Mouse (Mus musculus) limb, embryonic 13.5 days (tissue): Measurements from ENCODE around the gene Prlhr. TPM values are rescaled to one million over a fixed set of nuclear protein-coding genes. Genes with fewer than 3 reads are reported as not detected.

Experiments used
- ATAC-seq: fragments of 200-750 bp; cut with Nextera tagmentation; 2 replicates; pipeline ENCODE4 v1.8.0; 2017; ENCODE audit warnings: low read depth, moderate number of reproducible peaks, moderate TSS enrichment; ENCODE audit not compliant: low FRiP score
- H3K27ac ChIP-seq: fragments of 300-500 bp; sonication (generic); 2 replicates; pipeline ENCODE4 v1.5.1; 2015; ENCODE audit warnings: inconsistent platforms, mild to moderate bottlenecking, moderate library complexity
- H3K27me3 ChIP-seq: fragments of 300-500 bp; sonication (generic); 2 replicates; pipeline ENCODE4 v1.6.1; 2015; ENCODE audit warnings: mild to moderate bottlenecking, inconsistent platforms
- H3K36me3 ChIP-seq: fragments of 300-500 bp; sonication (generic); 2 replicates; pipeline ENCODE4 v1.6.1; 2015; ENCODE audit warnings: inconsistent platforms, mild to moderate bottlenecking, moderate library complexity
- H3K4me1 ChIP-seq: fragments of 300-500 bp; sonication (generic); 2 replicates; pipeline ENCODE4 v1.6.1; 2015; ENCODE audit warnings: inconsistent platforms
- H3K4me2 ChIP-seq: fragments of 300-500 bp; sonication (generic); replicated peaks from 2 replicates; pipeline ENCODE4 v1.6.1; 2015; ENCODE audit warnings: inconsistent platforms, mild to moderate bottlenecking, moderate library complexity
- H3K4me3 ChIP-seq: fragments of 300-500 bp; sonication (generic); 2 replicates; pipeline ENCODE4 v1.5.1; 2015; ENCODE audit warnings: moderate library complexity, mild to moderate bottlenecking, inconsistent platforms
- H3K9ac ChIP-seq: fragments of 300-500 bp; sonication (generic); 2 replicates; pipeline ENCODE4 v1.6.1; 2015; ENCODE audit warnings: mild to moderate bottlenecking, inconsistent platforms
- H3K9me3 ChIP-seq: fragments of 300-500 bp; sonication (generic); 2 replicates; pipeline ENCODE4 v1.6.1; 2016; ENCODE audit warnings: inconsistent platforms
- WGBS: fragments of 180-500 bp; shearing (Covaris S2); methylation state at CpG from one replicate; pipeline ENCODE4 v1.1.7; 2015; 5-methylcytosine and 5-hydroxymethylcytosine counted together
- polyA plus RNA-seq: library from polyadenylated mRNA; unstranded; fragments of >200 nt; fragmentation: Nextera tagmentation; extraction: Ambion mirVana; gene quantifications from 2 replicates; pipeline ENCODE4 v1.2.1, GENCODE M21; 2015

Gene Prlhr
- polyA plus RNA-seq, result not detected in 2 replicates

DNA sequence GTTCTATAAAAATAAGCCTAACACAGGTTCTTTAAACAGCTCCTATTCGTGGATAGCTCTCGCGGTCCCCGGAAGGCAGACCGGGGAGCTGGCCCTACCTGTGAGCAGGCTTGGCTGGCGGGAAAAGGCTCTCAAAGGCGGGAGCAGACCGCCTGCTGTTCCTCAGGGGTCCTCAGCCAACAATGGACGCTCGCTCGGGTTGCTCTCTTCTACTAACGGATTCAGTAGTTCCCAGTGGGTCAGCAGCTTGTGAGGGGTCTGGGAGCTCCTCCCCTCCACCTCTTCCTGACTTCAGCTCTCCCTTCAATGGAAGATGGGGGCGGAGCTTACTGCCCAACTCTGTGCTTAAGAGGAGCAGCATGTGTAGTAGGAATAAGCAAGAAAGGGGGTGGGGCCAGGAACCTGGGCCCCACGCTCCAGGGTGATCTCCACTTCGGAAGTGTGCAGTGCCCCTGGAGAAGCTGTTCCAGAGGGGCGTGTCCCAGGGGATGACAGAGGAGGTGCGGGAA is at the start of gene Prlhr:
Gene Prlhr, minus strand, starts transcription at position 51 of the 509 bp plus-strand sequence.
- H3K9ac ChIP-seq, result no peak within 1 kb of the TSS
- no peak within 1 kb of the TSS for H3K27ac ChIP-seq
- peak within 1 kb of the TSS; percentile 60 for H3K4me2 ChIP-seq
- H3K4me3 ChIP-seq, result peak within 1 kb of the TSS; percentile 33
- ATAC-seq, result peak; percentile 48; the same call in 1 of the 2 replicates
- WGBS, result 8% methylated on average over 17 of the region's 17 CpGs
- H3K36me3 ChIP-seq, result no peaks in the 10 kb centered on the region
- peaks cover 21% of the 10 kb centered on the region for H3K4me1 ChIP-seq
- H3K27me3 ChIP-seq, result peaks cover 43% of the 10 kb centered on the region
- no peaks in the 10 kb centered on the region for H3K9me3 ChIP-seq

GRCm38 (mm10) chr19:60515064-60515463 is 47.0 kb upstream of the Prlhr start:
- 55% methylated on average over 2 of the region's 2 CpGs for WGBS
- no peaks in the 10 kb centered on the region for H3K27me3 ChIP-seq
- H3K4me2 ChIP-seq, result no peak overlapping the region
- ATAC-seq, result no peak
- no peaks in the 10 kb centered on the region for H3K9me3 ChIP-seq
- H3K27ac ChIP-seq, result no peak overlapping the region
- H3K36me3 ChIP-seq, result no peaks in the 10 kb centered on the region
- no peak overlapping the region for H3K9ac ChIP-seq
- H3K4me1 ChIP-seq, result no peaks in the 10 kb centered on the region
- H3K4me3 ChIP-seq, result no peak overlapping the region

DNA sequence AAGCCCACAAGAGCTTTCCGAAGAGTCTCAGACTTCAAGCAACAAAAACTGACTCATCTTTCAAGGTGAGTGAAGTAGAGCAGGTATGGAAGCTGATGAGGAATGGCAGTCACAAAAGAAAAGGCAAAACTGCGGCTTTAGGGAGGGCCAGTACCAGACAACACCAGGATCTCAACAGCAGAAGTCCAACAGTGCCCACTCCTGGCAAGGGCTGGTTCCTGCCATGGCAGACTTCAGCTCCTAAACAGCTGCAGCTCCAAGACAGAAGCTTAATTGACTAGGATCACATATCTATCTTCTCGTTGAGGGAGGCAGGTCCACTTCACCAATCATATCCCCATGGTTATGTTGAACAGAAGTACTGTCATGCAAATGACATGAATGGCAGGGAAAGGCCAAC is 45.3 kb upstream of the Prlhr start:
- Histone ChIP-seq H3K36me3 (no peaks in the 10 kb centered on the region), H3K27me3 (no peaks in the 10 kb centered on the region)

DNA sequence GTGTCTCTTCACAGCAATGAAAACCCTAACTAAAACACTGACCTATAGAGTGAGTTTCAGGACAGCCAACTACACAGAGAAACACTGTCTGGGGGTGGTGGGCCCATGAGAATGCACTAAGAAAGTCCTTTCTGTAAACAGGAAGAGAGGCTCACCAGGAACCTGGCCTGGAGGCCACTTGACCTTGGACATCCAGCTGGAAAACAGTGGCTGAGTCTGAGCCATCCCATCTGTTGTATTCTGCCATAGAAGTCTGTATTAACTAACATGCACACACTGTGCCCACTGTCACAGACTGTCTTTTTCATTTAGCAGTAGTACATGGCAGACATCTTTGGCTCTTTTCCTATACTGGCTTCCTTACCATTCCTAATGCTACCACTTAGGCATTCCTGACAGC is 32.1 kb upstream of the Prlhr start:
- Histone ChIP-seq H3K9ac (no peak overlapping the region), H3K4me2 (no peak overlapping the region), H3K4me3 (no peak overlapping the region), H3K36me3 (no peaks in the 10 kb centered on the region), H3K9me3 (no peaks in the 10 kb centered on the region), H3K27ac (no peak overlapping the region), H3K4me1 (no peaks in the 10 kb centered on the region), H3K27me3 (no peaks in the 10 kb centered on the region; the same call in 1 of the 2 replicates)
- ATAC-seq, result no peak

More for the DNA sequence above, 45.3 kb upstream of the Prlhr start:
- 70% methylated on average over 3 of the region's 3 CpGs for WGBS
- no peak for ATAC-seq
- Histone ChIP-seq H3K9ac (no peak overlapping the region), H3K27ac (no peak overlapping the region), H3K4me3 (no peak overlapping the region), H3K4me1 (no peaks in the 10 kb centered on the region), H3K9me3 (no peaks in the 10 kb centered on the region), H3K4me2 (no peak overlapping the region)

DNA sequence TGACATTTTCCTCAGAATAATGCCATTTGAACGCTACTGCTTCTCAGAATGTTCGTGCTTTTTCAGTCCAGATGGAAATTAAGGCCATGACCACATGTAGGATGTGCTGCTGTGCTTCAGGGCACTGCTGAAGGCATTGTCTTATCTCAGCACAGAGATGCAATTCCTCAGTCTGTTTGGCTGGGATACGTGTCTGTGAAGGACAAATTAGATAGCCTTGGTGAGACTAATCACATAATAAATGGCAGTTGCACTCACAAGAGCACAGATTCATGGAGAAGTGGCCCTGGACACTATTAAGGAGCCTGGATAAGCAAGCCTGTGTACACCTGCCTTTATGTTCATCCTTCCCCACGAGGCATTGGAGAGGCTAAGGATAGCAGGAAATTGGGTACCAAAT is 29.1 kb upstream of the Prlhr start:
- H3K27me3 ChIP-seq, result no peaks in the 10 kb centered on the region; the same call in 1 of the 2 replicates
- WGBS, result 71% methylated on average over 4 of the region's 4 CpGs
- no peak overlapping the region for H3K4me3 ChIP-seq

GRCm38 (mm10) chr19:60495772-60496171 is 27.7 kb upstream of the Prlhr start:
- no peak for ATAC-seq
- Histone ChIP-seq H3K4me2 (no peak overlapping the region), H3K4me3 (no peak overlapping the region), H3K9ac (no peak overlapping the region), H3K27ac (no peak overlapping the region), H3K36me3 (no peaks in the 10 kb centered on the region), H3K9me3 (no peaks in the 10 kb centered on the region), H3K27me3 (no peaks in the 10 kb centered on the region; the same call in 1 of the 2 replicates), H3K4me1 (no peaks in the 10 kb centered on the region)
- WGBS, result 54% methylated on average over 3 of the region's 3 CpGs

More for the DNA sequence above, 29.1 kb upstream of the Prlhr start:
- Histone ChIP-seq H3K36me3 (no peaks in the 10 kb centered on the region), H3K4me2 (no peak overlapping the region), H3K9ac (no peak overlapping the region), H3K27ac (no peak overlapping the region), H3K9me3 (no peaks in the 10 kb centered on the region), H3K4me1 (no peaks in the 10 kb centered on the region)
- ATAC-seq, result no peak

DNA sequence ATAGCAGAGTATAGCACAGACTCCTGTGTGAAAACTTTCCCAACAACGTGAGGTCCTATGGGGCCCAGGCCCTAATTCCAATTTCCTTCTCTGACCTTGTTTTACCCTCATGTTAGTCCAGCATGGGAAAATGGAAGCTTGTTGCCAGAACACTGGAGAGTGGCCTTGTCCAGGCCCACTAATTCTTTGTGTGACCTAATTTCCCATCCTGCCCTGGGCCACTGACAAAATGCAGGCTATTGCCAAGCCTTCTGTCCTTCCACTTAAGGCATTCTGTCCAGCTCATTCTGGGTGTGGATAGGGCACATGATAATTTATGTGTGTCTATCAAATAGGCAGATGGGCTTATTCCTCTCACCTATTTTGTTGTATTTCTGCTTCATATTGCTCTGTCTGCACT is 21.5 kb upstream of the Prlhr start:
- no peaks in the 10 kb centered on the region for H3K27me3 ChIP-seq
- H3K9me3 ChIP-seq, result no peaks in the 10 kb centered on the region
- no peak overlapping the region for H3K4me3 ChIP-seq
- H3K4me1 ChIP-seq, result no peaks in the 10 kb centered on the region
- no peaks in the 10 kb centered on the region for H3K36me3 ChIP-seq
- no peak for ATAC-seq
- H3K4me2 ChIP-seq, result no peak overlapping the region
- WGBS, result 76% methylated on average over 1 of the region's 1 CpGs
- no peak overlapping the region for H3K27ac ChIP-seq
- no peak overlapping the region for H3K9ac ChIP-seq

- Histone ChIP-seq H3K9ac (no peak overlapping the region), H3K27me3 (no peaks in the 10 kb centered on the region), H3K4me1 (no peaks in the 10 kb centered on the region), H3K36me3 (no peaks in the 10 kb centered on the region), H3K4me3 (no peak overlapping the region), H3K4me2 (no peak overlapping the region), H3K27ac (no peak overlapping the region), H3K9me3 (no peaks in the 10 kb centered on the region)
- no peak for ATAC-seq
Measured at GRCm38 (mm10) chr19:60485261-60485660, 17.2 kb upstream of the Prlhr start.

- Histone ChIP-seq H3K9me3 (no peaks in the 10 kb centered on the region), H3K27me3 (0 out of 2 replicates have a peak, but pooled peaks cover 2% of the 10 kb centered on the region), H3K36me3 (no peaks in the 10 kb centered on the region), H3K9ac (no peak overlapping the region), H3K4me1 (no peaks in the 10 kb centered on the region), H3K4me3 (no peak overlapping the region), H3K4me2 (no peak overlapping the region), H3K27ac (no peak overlapping the region)
- 49% methylated on average over 1 of the region's 1 CpGs for WGBS
- ATAC-seq, result no peak
Measured at GRCm38 (mm10) chr19:60478859-60479258, 10.8 kb upstream of the Prlhr start.

DNA sequence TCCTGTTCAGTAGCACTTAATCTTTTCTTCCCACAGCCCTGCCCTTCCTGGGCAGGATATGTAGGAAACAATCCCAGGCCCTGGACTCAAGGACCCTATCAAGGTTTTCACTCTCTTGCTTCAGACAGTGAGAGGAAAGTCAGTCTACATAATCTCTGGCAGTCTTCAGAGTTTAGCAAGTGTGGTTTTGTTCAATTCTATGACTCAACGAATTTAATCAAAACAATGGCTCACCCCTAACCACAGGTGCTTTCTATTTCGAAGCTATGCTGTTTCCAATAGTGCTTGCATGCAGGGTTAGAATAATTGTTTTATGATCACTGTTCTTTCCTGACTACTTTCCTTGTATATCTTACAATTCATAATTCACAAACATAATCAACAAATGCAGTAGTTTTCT is 9.7 kb upstream of the Prlhr start:
- Histone ChIP-seq H3K27ac (no peak overlapping the region), H3K36me3 (no peaks in the 10 kb centered on the region), H3K4me2 (no peak overlapping the region), H3K27me3 (0 out of 2 replicates have a peak, but pooled peaks cover 2% of the 10 kb centered on the region), H3K4me1 (no peaks in the 10 kb centered on the region), H3K9me3 (no peaks in the 10 kb centered on the region), H3K9ac (no peak overlapping the region), H3K4me3 (no peak overlapping the region)
- no peak for ATAC-seq
- WGBS, result 49% methylated on average over 2 of the region's 2 CpGs

DNA sequence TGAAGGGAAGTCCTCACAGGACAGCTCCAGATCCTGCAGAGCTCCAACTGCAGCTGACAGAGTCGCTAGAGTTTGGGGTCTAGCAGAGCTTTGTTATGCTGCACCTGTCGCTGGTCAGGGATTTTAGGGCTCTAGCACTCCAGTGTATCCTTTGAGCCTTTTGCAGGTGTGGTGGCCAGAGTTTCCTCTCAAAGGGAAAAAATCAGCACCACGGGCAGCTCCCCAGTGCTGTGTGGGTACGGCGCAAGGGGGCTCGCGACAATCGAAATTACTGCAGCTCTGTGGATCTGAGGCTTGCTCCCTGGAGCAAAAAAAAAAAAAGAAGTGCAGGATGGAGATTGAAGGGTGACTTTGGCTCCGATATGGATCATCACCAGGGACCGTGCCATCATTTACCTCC is 742 bp upstream of the Prlhr start:
- H3K36me3 ChIP-seq, result no peaks in the 10 kb centered on the region
- no peak overlapping the region for H3K27ac ChIP-seq
- H3K27me3 ChIP-seq, result peaks cover 43% of the 10 kb centered on the region
- no peak overlapping the region for H3K4me2 ChIP-seq
- no peak overlapping the region for H3K9ac ChIP-seq
- WGBS, result 1% methylated on average over 10 of the region's 10 CpGs
- ATAC-seq, result no peak
- H3K9me3 ChIP-seq, result no peaks in the 10 kb centered on the region
- no peak overlapping the region for H3K4me3 ChIP-seq
- H3K4me1 ChIP-seq, result peaks cover 16% of the 10 kb centered on the region

- H3K9ac ChIP-seq, result no peak overlapping the region
- ATAC-seq, result no peak
- H3K9me3 ChIP-seq, result no peaks in the 10 kb centered on the region
- H3K27ac ChIP-seq, result no peak overlapping the region
- H3K27me3 ChIP-seq, result peaks cover 43% of the 10 kb centered on the region
- WGBS, result 15% methylated on average over 31 of the region's 31 CpGs
- H3K4me3 ChIP-seq, result peak overlapping the region; percentile 33
- H3K4me1 ChIP-seq, result peaks cover 21% of the 10 kb centered on the region
- peak overlapping the region; percentile 60 for H3K4me2 ChIP-seq
- H3K36me3 ChIP-seq, result no peaks in the 10 kb centered on the region
Measured at GRCm38 (mm10) chr19:60467588-60468007, 506 bp downstream of the Prlhr start.

DNA sequence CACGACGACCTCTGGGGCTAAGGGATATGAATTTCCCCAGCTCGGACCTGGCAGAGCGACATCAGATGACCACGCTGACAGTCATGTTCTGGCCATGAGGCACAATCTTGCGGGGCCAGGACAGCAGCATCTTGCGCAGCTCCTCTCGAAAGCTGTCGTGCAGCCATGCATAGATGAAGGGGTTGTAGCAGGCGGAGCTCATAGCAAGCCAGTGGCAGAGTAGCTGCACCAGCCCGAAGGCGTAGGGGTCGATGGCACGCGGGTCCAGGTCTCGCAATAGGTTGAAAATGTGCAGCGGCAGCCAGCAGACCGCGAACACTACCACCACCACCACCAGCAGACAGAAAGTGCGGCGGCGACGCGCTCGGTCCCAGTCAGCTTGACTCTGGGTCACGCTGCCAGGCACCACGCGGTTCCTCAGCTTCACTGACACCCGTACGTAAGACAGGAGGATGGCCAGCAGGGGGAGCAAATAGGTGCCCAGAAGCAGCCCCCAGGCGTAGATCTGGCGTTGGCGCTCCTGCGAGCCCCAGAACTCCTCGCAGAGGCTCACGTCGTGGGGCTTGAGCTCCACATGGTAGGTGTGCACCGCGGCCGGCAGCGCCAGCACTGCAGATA is 1.0 kb downstream of the Prlhr start:
- Histone ChIP-seq H3K4me1 (peaks cover 21% of the 10 kb centered on the region), H3K27me3 (peaks cover 43% of the 10 kb centered on the region), H3K4me2 (peak overlapping the region; percentile 60), H3K9me3 (no peaks in the 10 kb centered on the region), H3K9ac (no peak overlapping the region), H3K36me3 (no peaks in the 10 kb centered on the region), H3K27ac (no peak overlapping the region), H3K4me3 (peak overlapping the region; percentile 33)
- ATAC-seq, result no peak
- 4% methylated on average over 41 of the region's 41 CpGs for WGBS
